Mouse (Mus musculus) left cerebral cortex, postnatal 14 days (tissue): ENCODE results near the gene Ntn1. TPM values are rescaled to one million over a fixed set of nuclear protein-coding genes. Genes with fewer than 3 reads are reported as not detected.

Experiments
- DNase-seq, 2 experiments: peaks; one replicate each; pipeline ENCODE4 v3.0.0; 2021 to 2022; ENCODE audit warnings: low spot score in 2 of 2, mixed read lengths in 1 of 2
- intact Hi-C: fragments of 180-260 bp; cut with DNase I; formaldehyde crosslinking; loops from one replicate; pipeline ENCODE4 v1.15.1; 2025
- total RNA-seq, 2 experiments: library from RNA; stranded (reverse); gene quantifications; 2 replicates each; pipeline ENCODE4 v1.2.3; 2021

Gene Ntn1
- total RNA-seq, 2 experiments from 2014 or later, result 8.0 to 11.1 TPM

DNA sequence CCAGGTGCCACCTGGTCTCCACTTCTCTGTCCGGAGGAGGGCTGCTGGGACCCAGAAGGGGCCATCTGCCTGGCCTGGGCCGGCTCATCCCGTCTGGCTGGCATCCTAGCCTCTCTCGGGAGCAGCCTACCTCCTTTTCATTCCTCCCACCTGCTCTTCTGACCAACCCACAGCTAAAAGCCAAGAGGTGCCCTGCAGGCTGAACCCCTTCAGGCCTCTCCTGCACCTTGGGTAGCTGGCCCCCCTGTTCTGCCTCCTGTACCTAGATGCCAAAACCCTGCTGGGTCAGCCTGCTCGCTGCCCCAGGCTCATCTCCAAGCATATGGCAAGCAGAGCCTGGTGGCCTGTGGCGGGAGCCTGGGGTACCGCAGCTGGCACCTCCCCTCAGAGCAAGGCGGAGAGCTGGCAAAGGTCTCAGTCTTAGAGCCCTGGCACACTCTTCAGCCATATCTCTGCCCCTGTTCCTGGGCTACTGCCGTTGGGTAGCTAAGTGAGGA lies 167.1 kb downstream of the Ntn1 start:
- DNase-seq, result no peak
- intact Hi-C loops, result no loop called here

DNA sequence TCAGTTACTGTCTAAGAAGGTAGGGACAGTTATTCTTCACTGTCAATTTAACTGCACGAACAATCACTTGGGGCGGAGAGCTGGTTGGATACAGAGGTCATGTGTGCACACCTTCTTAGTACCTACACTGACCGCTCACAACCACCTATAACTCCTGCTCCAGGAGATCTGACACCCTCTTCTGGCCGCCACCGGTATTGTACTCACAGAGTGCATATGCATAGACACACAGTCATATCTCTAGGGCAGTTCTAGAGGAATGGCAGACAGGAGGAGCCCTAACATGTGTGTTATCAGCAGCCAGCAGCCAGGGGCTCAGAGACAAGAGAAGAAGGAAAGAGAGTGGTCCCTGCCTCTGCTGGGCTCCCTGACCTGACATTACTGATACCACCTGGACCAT lies 169.1 kb downstream of the Ntn1 start:
- intact Hi-C loops, result no loop called here
- no peak for DNase-seq

GRCm38 (mm10) chr11:68228941-68229665 lies 171.5 kb downstream of the Ntn1 start:
- intact Hi-C loops, result no loop called here

DNA sequence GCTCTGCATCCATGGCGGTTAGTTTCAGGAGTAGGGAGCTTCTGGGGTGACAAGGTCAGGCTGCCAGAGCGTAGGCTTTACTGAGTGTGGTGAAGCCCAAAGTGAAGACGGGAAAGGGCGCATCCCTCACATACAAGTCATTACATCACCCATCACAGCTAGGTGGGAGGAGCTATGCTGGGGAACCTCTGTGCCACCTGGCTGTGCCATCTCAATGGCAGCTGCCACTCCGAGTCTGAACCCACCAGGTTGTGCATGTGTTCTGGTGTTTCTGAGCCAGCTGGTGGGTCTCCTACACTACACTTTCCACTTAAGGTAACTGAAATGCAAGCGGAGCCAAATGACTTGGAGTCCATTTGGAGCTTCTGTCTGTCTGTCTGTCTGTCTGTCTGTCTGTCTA lies 172.8 kb downstream of the Ntn1 start:
- intact Hi-C loops, result no loop called here
- no peak for DNase-seq

More at GRCm38 (mm10) chr11:68228941-68229665, 171.5 kb downstream of the Ntn1 start:
- DNase-seq, result no peak

- no peak for DNase-seq
- intact Hi-C loops, result no loop called here
Observed at GRCm38 (mm10) chr11:68226654-68227057, 174.0 kb downstream of the Ntn1 start.

- DNase-seq, result no peak
- intact Hi-C loops, result no loop called here
Observed at GRCm38 (mm10) chr11:68223143-68223542, 177.5 kb downstream of the Ntn1 start.

DNA sequence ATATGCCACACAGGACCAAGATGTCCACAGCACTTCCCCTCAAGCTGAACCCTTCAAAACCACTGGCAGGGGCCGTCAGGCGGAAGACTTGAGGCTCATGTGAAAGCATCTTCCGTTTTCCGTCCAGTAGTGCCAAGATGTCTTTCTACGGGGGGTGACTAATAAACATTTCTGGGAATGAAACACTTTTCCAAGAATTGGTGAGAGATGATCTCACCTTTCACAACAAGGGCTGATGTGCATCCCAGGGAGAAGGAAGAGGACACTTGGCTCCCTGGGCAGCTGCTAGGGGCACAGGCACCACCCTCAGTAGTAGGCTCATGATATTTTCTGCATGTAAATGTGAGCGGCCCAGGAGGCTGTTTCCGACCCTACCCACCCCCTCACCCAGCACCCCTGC lies 178.4 kb downstream of the Ntn1 start:
- intact Hi-C loops, result no loop called here
- no peak for DNase-seq

GRCm38 (mm10) chr11:68220733-68221132 lies 179.9 kb downstream of the Ntn1 start:
- intact Hi-C loops, result no loop called here
- no peak for DNase-seq

DNA sequence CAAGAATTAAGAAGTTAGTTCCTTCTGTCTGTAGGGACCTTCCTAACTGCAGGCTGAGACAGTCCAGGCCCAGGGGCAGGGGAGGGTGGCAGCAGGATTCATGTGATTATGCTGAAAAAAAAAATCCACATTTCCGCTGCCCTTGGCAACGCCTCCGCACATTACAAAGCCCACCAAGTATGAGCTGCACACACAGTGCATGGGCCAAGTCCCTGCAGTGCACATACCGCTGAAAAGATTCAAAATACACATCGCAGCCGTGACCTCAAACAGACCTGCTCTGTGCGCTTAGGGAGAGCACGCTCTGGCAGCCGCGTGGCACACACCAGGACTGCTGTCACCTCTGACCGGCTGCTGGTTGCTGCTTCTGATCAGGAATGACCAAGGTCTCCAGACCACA lies 184.6 kb downstream of the Ntn1 start:
- intact Hi-C loops, result no loop called here

DNA sequence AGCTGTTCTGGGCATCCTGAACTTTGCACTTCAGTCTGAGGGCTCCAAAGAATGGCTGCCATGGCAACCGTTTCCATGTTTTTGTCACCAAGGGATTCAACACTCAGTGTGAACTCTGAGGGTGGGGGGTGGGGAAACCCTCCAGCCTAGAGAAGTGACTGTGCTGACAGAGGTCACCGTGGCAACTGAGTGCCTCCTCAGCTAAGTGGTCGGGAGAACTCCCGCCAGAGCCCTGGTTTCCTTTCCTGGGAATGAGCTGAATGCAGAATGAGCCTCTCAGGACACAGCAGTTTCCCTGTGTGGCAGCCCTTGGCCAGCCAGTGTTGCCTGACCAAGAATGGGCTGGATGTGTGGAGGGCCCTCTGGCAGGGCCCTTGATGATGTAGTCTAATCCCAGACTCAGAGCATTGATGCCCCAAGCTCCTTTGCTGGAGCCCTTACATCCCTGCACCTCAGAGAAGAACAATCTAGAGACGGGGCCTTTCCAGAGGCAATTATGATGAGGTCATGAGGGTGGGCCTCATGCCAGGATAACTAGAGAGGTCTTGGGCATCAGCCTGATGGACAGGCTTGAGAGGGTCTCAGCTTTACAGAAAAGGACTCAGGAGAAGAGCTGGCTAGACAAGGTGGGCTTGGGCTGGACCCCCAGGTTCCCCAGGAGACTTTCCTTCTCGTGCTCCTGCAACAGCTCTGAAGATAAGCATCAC lies 185.3 kb downstream of the Ntn1 start:
- peak; percentile 29 to 51 for DNase-seq
- intact Hi-C loops, result no loop called here

More for the DNA sequence above, 184.6 kb downstream of the Ntn1 start:
- no peak for DNase-seq

DNA sequence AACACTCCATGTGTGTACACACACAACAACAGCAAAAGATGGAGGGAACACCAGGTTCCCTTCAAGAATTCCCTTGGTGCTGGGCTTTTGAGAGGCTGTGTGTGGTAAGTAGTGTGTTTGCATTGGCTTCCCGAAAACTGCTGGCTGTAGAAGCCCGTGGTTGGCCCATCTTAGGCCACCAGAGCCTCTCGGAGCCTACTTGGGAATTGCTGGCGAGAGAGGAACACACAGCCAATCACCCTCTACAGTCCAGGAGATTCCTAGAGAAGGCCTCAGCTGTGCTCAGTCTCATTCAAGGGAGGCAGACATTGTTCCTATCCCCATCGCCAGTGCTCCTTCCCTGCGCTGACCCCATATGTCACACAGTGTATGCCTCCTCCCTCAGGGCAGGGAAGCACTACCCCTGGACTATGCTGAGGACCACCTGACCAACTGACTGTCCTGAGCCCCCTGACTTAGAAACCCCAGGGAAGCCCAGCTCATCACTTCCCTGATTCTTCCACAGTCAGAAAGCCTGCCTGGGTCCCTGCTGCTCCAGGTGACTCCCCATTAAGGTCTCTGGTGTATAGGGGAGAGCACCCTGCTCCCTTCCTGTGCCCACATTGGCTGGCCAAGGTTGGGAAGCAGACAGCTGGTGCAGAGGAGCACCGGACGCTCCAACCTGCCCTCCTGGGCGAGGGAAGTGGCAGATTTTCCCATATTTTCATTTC lies 186.0 kb downstream of the Ntn1 start:
- intact Hi-C loops, result loop anchor here (5.0 kb wide), 1 partner anchor 193 kb away; no protein-coding TSS in a partner anchor
- DNase-seq, result no peak

DNA sequence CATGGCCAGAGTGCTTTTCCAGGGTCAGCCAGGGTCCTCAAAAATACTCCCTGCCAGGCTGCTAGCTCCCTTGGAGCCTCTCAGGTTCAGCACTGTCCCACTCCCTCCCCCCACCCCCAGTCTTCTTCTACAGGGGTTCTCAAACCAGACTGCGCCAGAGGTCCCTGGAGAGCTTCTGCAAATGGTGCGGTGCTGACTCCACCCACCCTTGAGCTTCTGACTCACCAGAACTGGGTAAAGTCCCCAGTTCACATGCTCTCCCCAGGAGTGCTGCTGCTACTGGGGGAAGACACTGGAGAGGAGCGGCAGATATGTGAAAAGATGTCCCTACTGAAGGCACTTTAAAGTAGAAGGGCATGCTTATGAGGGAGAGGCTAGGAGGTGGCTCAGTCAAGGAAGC lies 186.7 kb downstream of the Ntn1 start:
- intact Hi-C loops, result loop anchor here (5.0 kb wide), 1 partner anchor 193 kb away; no protein-coding TSS in a partner anchor
- DNase-seq, result no peak

DNA sequence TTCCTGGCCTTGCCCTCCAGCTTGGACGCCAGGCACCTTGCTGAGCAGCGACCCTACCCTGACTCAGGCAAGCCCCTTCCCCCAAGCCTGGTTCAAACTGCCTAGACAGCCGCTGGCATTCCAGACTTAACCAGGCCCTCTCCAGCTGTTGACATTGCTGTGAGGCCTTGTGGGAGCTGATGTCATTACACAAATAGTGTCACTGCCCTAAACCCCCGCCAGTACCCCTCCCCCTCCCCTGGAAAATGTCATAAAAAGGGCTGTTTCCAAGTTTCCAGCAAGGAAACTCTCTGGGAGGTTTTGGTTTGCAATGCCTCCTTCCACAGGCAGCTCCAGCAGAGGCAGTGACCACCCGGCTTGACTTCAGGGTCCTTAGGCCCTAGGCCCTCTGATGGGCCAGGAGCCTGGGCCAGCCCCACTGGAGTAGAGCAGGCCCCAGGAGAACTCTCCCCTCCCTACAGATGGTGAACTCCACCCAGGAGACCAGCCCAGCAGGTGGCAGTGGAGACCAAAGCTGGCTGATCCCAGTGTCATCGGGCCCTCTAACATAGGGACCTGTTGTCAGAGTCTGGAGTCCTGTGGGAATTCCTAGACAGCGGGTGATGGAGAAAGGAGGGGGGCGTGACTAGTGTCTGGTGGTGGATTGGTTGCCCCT lies 188.6 kb downstream of the Ntn1 start:
- DNase-seq, result peak; percentile 23 to 26
- intact Hi-C loops, result loop anchor here (5.0 kb wide), 1 partner anchor 195 kb away; no protein-coding TSS in a partner anchor

DNA sequence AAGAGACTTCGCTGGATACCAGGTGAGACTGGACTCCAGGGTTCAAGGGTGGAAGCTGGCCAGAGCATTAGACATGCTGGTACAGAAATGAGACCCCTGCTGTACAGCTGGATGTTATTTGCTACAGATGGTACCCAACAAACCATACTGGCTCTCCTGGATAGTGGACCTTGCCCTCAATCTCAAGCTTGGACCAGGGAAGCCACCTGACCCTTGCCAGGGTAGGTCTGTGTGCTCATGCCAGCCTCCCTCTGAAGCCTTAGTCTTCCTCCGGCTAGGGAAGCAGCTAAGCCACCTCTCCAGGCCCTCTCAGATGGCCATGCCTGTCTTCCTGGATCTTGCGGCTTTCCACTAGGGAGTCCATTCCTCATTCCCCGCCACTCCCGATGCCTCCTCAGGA lies 189.9 kb downstream of the Ntn1 start:
- intact Hi-C loops, result loop anchor here (5.0 kb wide), 1 partner anchor 197 kb away; no protein-coding TSS in a partner anchor
- no peak for DNase-seq

- intact Hi-C loops, result no loop called here
- no peak for DNase-seq
Observed at GRCm38 (mm10) chr11:68209506-68209905, 191.1 kb downstream of the Ntn1 start.

GRCm38 (mm10) chr11:68208582-68208981 lies 192.0 kb downstream of the Ntn1 start:
- DNase-seq, result no peak
- intact Hi-C loops, result no loop called here

DNA sequence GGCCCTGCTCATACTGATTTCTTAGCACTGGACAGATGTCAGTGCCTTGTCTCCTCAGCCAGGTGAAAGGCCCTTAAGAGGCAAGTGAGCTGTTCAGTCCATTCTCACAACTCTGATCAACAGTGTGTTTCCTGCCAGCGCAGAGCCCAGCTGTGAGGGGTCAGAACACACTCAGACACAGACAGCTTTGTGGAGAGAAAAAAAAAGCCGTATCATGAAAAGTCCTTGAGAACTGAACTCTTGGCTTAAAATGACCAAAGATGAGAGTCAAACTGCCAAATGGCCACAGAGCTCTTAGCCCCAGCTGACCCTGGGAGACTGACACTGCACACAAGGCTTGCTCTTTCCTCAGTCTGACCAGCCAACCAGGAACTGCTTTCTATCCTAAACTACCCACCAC lies 192.6 kb downstream of the Ntn1 start:
- no peak for DNase-seq
- intact Hi-C loops, result no loop called here

- DNase-seq, result peak; percentile 38 to 41
- intact Hi-C loops, result no loop called here
Observed at GRCm38 (mm10) chr11:68205572-68206229, 194.9 kb downstream of the Ntn1 start.

GRCm38 (mm10) chr11:68204407-68204806 lies 196.2 kb downstream of the Ntn1 start:
- DNase-seq, result no peak
- intact Hi-C loops, result no loop called here
